Mouse (Mus musculus) lung, postnatal 4 days (tissue): ENCODE results near the gene Galnt10.

Experiments
- DNase-seq, 2 experiments: peaks; one replicate each; pipeline ENCODE4 v3.0.0; 2021

Gene Galnt10

GRCm38 (mm10) chr11:57831281-57831781 lies 186.1 kb downstream of the Galnt10 start:
- DNase-seq: no peak

GRCm38 (mm10) chr11:57831861-57832260 lies 186.6 kb downstream of the Galnt10 start:
- DNase-seq: no peak

GRCm38 (mm10) chr11:57832552-57833201 lies 187.4 kb downstream of the Galnt10 start, which contains the start of gene Hand1:
Gene Hand1 (minus strand): TSS chr11:57832818.
- DNase-seq: no peak

GRCm38 (mm10) chr11:57833296-57833977 lies 188.2 kb downstream of the Galnt10 start:
- no peak for DNase-seq

- no peak for DNase-seq
Observed at GRCm38 (mm10) chr11:57834031-57834430, 188.8 kb downstream of the Galnt10 start.

- no peak for DNase-seq
Observed at GRCm38 (mm10) chr11:57835331-57835730, 190.1 kb downstream of the Galnt10 start.

- no peak for DNase-seq
Observed at GRCm38 (mm10) chr11:57835931-57836330, 190.7 kb downstream of the Galnt10 start.

GRCm38 (mm10) chr11:57836401-57836800 lies 191.2 kb downstream of the Galnt10 start:
- DNase-seq: no peak
